Mouse (Mus musculus): Measurements from ENCODE around the gene Rprd1b. TPM values are rescaled to one million over a fixed set of nuclear protein-coding genes. Genes with fewer than 3 reads are reported as not detected.
A peak's percentile ranks its signal among the peaks of the same experiment; 100 is the strongest.

Rprd1b gene
- total and polyA plus RNA-seq, 2 experiments from 2014 or later = 13.5 to 24.5 TPM

DNA sequence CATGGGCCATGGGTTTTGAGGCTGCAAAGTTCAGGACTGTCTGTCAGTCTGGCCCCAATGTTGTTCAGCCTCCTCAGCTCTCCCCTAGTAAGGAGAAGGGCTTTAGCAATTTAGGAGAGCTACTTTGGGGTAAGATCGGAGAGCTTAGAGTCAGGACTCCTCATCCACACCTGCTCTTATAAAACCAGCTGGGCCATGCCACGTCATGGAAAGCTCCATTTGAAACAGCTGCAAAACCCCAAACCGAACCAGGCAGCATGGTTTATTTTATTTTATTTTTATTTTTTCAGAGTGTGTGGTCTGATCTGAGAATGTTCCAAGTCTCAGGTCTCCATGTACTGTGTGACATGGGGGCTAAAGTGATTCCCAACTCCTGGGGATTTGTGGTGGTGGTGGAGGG, 71.2 kb downstream of the Rprd1b start:
- no peak for DNase-seq (ENCODE audit: low spot score)
- Histone ChIP-seq H3K9ac (replicated peaks; ENCODE audit: low read depth, low read length) (no peak overlapping the region), H3K27me3 (ENCODE audit: control insufficient read depth, insufficient read depth, low read length) (no peaks in the 10 kb centered on the region), H3K4me1 (ENCODE audit: control insufficient read depth, insufficient read depth) (peaks cover 4% of the 10 kb centered on the region; the same call in 1 of the 2 replicates), H3K9me3 (replicated peaks; ENCODE audit: control insufficient read depth, low read length) (no peaks in the 10 kb centered on the region), H3K27ac (ENCODE audit: low read depth) (no peak overlapping the region), H3K36me3 (replicated peaks; ENCODE audit: control insufficient read depth, insufficient read depth, low read length) (no peaks in the 10 kb centered on the region), H3K4me3 (ENCODE audit: low read depth, low read length) (no peak overlapping the region), H3K4me2 (ENCODE audit: low read depth, low read length) (no peak overlapping the region)
- WGBS = 86% methylated on average over 3 of the region's 3 CpGs
- ATAC-seq (ENCODE audit: insufficient read depth, low read depth) = no peak
- TF ChIP-seq CTCF (IDR thresholded peaks at IDR 0.05; ENCODE audit: low read depth) = no peak
- TF ChIP-seq EP300 (IDR thresholded peaks at IDR 0.05; ENCODE audit: low read depth) = no peak

DNA sequence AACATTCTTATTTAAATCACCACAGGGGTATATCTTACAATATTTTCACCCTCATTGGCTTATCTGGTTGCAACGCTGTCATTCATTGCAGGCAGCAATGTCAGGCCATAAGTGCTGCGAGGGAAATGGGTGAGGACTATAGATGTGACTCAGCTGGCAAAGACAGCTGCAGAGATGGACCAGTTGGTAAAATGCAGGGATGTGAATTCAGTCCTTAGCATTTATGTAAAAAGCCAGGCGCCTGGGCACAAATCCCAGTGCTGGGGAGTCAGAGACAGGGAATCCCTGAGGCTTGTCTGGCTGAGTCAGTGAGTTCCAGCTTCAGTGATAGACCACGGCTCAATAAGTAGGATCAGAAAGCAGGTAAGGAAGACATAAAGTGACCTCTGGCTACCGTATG, 73.5 kb downstream of the Rprd1b start:
- DNase-seq (ENCODE audit: low spot score) (no peak), ATAC-seq (ENCODE audit: insufficient read depth, low read depth) (no peak)
- Histone ChIP-seq H3K4me3 (ENCODE audit: low read depth, low read length) (no peak overlapping the region), H3K4me2 (ENCODE audit: low read depth, low read length) (no peak overlapping the region), H3K9ac (replicated peaks; ENCODE audit: low read depth, low read length) (no peak overlapping the region), H3K9me3 (replicated peaks; ENCODE audit: control insufficient read depth, low read length) (no peaks in the 10 kb centered on the region), H3K27me3 (ENCODE audit: control insufficient read depth, insufficient read depth, low read length) (no peaks in the 10 kb centered on the region), H3K27ac (ENCODE audit: low read depth) (no peak overlapping the region), H3K4me1 (ENCODE audit: control insufficient read depth, insufficient read depth) (peaks cover 2% of the 10 kb centered on the region; the same call in 1 of the 2 replicates), H3K36me3 (replicated peaks; ENCODE audit: control insufficient read depth, insufficient read depth, low read length) (no peaks in the 10 kb centered on the region)
- 74% methylated on average over 5 of the region's 5 CpGs for WGBS
- TF ChIP-seq CTCF (IDR thresholded peaks at IDR 0.05; ENCODE audit: low read depth) = no peak

DNA sequence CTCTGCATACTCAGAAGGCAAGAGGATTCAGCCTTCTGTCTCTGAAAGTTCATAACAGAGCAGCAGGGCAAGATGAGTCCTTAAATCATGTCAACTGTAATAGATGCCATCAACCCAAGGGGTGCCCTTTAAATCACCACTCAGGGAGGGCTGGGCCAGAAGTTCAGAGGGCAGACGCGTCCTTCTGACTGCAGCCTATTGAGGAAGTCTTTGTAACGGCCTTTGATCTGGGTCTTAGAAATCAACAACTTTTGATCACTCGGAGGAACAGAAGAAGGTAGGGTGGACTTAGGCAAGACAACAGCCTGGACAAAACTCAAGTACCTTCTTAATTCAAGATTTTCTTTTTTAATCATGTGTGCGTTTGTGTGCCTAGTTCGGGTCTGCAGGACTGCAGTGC, 76.7 kb downstream of the Rprd1b start:
- Histone ChIP-seq H3K4me2 (ENCODE audit: low read depth, low read length) (no peak overlapping the region), H3K4me3 (ENCODE audit: low read depth, low read length) (no peak overlapping the region), H3K9me3 (replicated peaks; ENCODE audit: control insufficient read depth, low read length) (no peaks in the 10 kb centered on the region), H3K27ac (ENCODE audit: low read depth) (no peak overlapping the region), H3K4me1 (ENCODE audit: control insufficient read depth, insufficient read depth) (peaks cover 11% of the 10 kb centered on the region), H3K9ac (replicated peaks; ENCODE audit: low read depth, low read length) (no peak overlapping the region), H3K36me3 (replicated peaks; ENCODE audit: control insufficient read depth, insufficient read depth, low read length) (no peaks in the 10 kb centered on the region), H3K27me3 (ENCODE audit: control insufficient read depth, insufficient read depth, low read length) (no peaks in the 10 kb centered on the region)
- ATAC-seq (ENCODE audit: insufficient read depth, low read depth) = no peak
- DNase-seq (ENCODE audit: low spot score) = no peak
- TF ChIP-seq EP300 (IDR thresholded peaks at IDR 0.05; ENCODE audit: low read depth) (no peak), CTCF (IDR thresholded peaks at IDR 0.05; ENCODE audit: low read depth) (no peak)
- WGBS = 87% methylated on average over 6 of the region's 6 CpGs

DNA sequence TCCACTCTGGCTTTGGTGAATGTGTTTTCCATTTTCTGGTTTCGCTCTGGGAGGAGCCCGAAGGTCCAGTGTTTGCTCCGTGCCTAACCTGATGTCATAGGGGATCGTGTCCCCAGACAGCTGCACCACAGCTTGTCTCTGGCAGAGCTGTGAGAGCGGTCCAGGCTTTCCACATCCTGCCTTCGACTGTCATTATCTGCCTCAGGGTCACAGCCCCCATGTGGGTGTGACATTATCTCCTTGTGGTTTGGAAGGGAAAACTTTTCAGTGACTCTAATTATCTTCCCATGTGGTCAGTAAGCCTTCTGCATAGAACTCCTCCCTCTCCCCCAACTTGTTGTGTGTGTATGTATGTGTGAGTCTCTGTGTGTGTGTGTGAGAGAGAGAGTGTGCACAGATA, 77.3 kb downstream of the Rprd1b start:
- Histone ChIP-seq H3K4me3 (ENCODE audit: low read depth, low read length) (no peak overlapping the region), H3K27ac (ENCODE audit: low read depth) (no peak overlapping the region), H3K4me1 (ENCODE audit: control insufficient read depth, insufficient read depth) (peaks cover 11% of the 10 kb centered on the region), H3K36me3 (replicated peaks; ENCODE audit: control insufficient read depth, insufficient read depth, low read length) (no peaks in the 10 kb centered on the region), H3K4me2 (ENCODE audit: low read depth, low read length) (no peak overlapping the region), H3K27me3 (ENCODE audit: control insufficient read depth, insufficient read depth, low read length) (no peaks in the 10 kb centered on the region), H3K9ac (replicated peaks; ENCODE audit: low read depth, low read length) (no peak overlapping the region), H3K9me3 (replicated peaks; ENCODE audit: control insufficient read depth, low read length) (no peaks in the 10 kb centered on the region)
- TF ChIP-seq CTCF (IDR thresholded peaks at IDR 0.05; ENCODE audit: low read depth) (no peak), EP300 (IDR thresholded peaks at IDR 0.05; ENCODE audit: low read depth) (no peak)
- ATAC-seq (ENCODE audit: insufficient read depth, low read depth) (no peak), DNase-seq (ENCODE audit: low spot score) (no peak)
- WGBS = 66% methylated on average over 6 of the region's 6 CpGs

DNA sequence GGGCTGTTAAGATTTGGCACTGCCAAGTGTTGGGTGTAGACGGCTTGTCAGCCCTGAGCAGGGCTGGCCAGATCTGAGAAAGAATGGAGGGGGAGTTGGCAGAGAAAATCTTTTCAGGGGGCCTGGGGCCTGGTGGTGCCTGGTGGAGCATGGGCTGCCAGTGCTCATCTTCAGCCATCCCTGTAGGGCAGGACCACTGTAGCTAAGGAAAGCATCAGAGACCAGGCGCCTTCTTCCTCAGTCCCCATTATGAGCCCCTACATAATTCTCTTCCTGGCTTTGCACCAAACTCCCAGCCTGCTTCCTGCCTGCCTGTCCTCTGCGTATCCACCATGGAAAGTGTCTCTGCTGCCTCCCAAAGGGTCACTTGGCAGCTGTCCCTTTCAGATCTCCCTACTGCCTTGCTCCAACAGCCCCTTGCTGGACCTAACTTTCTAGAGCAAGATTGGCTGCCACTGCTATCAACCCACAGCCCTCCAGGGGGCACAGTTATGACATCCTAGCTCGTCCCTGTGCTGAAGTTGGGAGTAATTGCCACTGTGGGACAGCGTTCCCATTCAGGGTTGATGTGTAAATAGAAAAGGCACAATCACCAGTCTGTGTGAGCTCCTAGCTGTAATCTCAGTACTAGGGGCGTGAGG, 78.8 kb downstream of the Rprd1b start:
- Histone ChIP-seq H3K4me3 (ENCODE audit: low read depth, low read length) (no peak overlapping the region), H3K9ac (replicated peaks; ENCODE audit: low read depth, low read length) (no peak overlapping the region), H3K9me3 (replicated peaks; ENCODE audit: control insufficient read depth, low read length) (no peaks in the 10 kb centered on the region), H3K27me3 (ENCODE audit: control insufficient read depth, insufficient read depth, low read length) (no peaks in the 10 kb centered on the region), H3K4me2 (ENCODE audit: low read depth, low read length) (no peak overlapping the region), H3K27ac (ENCODE audit: low read depth) (peak overlapping the region; percentile 61), H3K36me3 (replicated peaks; ENCODE audit: control insufficient read depth, insufficient read depth, low read length) (no peaks in the 10 kb centered on the region), H3K4me1 (ENCODE audit: control insufficient read depth, insufficient read depth) (peaks cover 11% of the 10 kb centered on the region)
- TF ChIP-seq EP300 (IDR thresholded peaks at IDR 0.05; ENCODE audit: low read depth) (no peak), CTCF (IDR thresholded peaks at IDR 0.05; ENCODE audit: low read depth) (peak; percentile 95)
- 17% methylated on average over 6 of the region's 6 CpGs for WGBS
- ATAC-seq (ENCODE audit: insufficient read depth, low read depth) (peak; percentile 78), DNase-seq (ENCODE audit: low spot score) (peak; percentile 86)

DNA sequence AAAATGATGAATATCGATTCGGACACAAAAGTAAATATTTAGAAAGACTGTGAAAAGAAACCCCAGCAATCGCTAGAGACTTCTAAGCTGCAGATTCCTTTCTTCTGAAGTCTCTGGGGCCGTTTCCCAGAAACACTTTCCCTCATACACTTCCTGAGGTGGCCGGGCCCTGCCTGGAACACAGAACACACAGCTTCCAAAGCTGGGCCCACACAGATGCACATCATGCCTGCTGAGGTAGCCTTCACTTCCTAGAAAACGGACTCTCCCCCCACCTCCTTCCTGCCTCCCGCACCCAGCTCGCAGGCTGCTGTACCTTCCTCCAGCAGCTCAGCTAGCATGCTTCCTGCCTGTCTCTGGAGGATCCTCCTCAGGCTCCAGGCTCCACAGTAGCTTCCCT, 81.2 kb downstream of the Rprd1b start:
- ATAC-seq (ENCODE audit: insufficient read depth, low read depth) (peak; percentile 6; the same call in 1 of the 2 replicates), DNase-seq (ENCODE audit: low spot score) (no peak)
- Histone ChIP-seq H3K27ac (ENCODE audit: low read depth) (peak overlapping the region; percentile 71), H3K9ac (replicated peaks; ENCODE audit: low read depth, low read length) (no peak overlapping the region), H3K36me3 (replicated peaks; ENCODE audit: control insufficient read depth, insufficient read depth, low read length) (no peaks in the 10 kb centered on the region), H3K4me1 (ENCODE audit: control insufficient read depth, insufficient read depth) (peaks cover 28% of the 10 kb centered on the region), H3K27me3 (ENCODE audit: control insufficient read depth, insufficient read depth, low read length) (no peaks in the 10 kb centered on the region), H3K4me3 (ENCODE audit: low read depth, low read length) (no peak overlapping the region), H3K4me2 (ENCODE audit: low read depth, low read length) (no peak overlapping the region), H3K9me3 (replicated peaks; ENCODE audit: control insufficient read depth, low read length) (no peaks in the 10 kb centered on the region)
- TF ChIP-seq CTCF (IDR thresholded peaks at IDR 0.05; ENCODE audit: low read depth) (no peak), EP300 (IDR thresholded peaks at IDR 0.05; ENCODE audit: low read depth) (0 out of 2 replicates have a peak, but pooled peaks have one; percentile 39)
- 44% methylated on average over 8 of the region's 8 CpGs for WGBS
